ENCODE assay signal across 7 mouse cellular contexts in the genomic region with DNA sequence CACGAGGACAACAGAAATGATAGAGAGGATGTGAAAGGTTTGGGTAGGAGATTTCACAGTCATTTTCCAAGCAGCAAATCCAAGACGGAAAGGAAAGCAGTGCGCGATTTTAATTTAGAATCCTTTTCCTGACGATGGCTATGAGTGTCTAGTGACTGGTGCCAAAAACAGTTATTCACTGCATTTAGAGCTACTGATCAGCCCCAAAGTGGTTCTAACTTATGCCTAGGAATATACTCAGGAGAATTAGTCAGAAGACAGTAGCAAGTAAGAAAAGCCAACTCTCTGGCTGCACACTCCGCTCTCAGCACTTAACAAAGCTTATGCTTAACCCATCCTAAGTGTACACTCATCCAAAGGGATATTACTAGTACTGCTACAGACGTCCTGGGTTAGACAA.
"Had no signal": no experiment of that assay in that cellular context is flagged by ENCODE, and none has a peak within 500 bp of the region (broad histone marks: within the 10 kb centered on the region; RNA-seq: fewer than 3 reads in every experiment).

No protein-coding gene starts in this region.

- DNase-seq: kidney, adult 2 months; kidney, postnatal 14 days; layer of hippocampus, adult 9-11 months; layer of hippocampus, postnatal 36 days; lung, adult 18-20 months; thymus, postnatal 36 days had no signal

- ATAC-seq: intestine, embryonic 16.5 days had no signal
